Mouse (Mus musculus): ENCODE results near the gene Tfdp2.

The Tfdp2 gene

DNA sequence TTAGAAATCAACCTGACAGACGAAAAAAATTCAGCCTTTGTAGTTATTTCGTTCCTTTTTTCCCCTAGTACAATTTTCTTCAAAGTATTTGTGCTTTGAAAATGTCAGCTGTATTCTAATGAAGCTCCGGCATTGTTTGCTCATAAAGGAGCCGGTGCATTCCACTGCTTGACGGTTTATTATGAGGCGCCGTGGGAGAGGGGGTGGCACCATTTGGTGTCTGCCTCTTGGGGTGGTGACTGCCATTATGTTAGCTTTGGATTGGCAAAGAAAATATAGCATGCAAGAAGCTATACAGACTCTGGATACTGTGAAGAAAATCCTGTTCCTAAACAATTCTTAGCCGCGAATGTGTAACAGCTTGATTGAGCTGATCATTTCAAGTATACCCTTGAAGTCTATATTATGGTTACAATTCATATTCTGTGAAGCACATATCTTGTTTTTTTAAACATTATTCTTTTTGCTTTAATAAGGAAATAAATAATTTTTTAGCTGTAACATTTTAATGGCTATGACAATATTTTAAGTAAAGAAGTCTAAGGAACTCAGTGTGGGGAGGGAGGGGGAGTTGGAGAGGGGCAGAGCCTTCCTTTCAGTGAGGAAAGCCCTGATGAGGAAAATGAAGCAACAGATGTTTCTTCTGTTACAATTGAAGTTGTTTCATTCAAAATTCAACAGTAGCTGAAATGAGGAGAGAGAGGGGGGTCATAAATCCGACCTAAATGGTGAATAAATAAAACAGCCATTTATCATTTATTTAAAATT, 63.9 kb downstream of the Tfdp2 start:
- TF ChIP-seq GATA4 (IDR thresholded peaks at IDR 0.05; ENCODE audit: insufficient replicate concordance, low read length) = no peak

DNA sequence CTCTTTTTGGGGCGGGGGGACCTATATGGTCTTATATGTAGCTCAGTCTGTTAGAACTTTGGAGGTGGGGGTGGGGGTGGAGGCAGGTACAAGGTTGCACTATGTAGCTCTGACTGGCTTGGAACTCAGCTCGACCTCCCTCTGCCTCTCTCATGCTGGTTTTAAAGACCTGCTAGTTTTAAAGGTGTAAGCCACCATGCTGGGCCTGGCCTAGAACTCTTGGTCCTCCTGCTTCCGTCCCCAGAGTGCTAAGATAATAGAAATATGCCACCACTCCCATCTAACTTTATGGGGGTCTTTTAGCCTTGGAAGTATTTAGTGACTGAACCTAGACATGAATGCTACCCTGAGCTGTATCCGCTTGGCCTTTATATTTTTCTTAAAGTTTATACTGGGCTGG, 65.0 kb downstream of the Tfdp2 start:
- no peak for TF ChIP-seq GATA4 (IDR thresholded peaks at IDR 0.05; ENCODE audit: insufficient replicate concordance, low read length)

DNA sequence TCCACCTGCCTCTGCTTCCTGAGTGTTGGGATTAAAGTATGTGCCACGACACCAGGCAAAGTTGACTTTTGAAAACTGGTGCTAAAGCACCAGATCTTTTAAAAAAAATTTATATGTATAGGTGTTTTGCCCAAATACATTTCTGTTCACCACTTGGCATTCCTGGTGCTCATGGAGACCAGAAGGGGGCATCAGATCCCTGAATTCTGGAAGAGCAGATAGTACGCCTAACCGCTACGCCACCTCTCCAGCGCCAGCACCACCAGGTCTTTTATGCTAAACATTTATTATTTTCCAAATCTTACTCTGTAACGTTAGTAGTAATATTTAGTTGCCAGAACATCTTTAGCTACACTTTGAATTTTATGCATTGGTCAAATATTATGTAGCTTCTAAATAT, 65.9 kb downstream of the Tfdp2 start:
- no peak for TF ChIP-seq GATA4 (IDR thresholded peaks at IDR 0.05; ENCODE audit: insufficient replicate concordance, low read length)

DNA sequence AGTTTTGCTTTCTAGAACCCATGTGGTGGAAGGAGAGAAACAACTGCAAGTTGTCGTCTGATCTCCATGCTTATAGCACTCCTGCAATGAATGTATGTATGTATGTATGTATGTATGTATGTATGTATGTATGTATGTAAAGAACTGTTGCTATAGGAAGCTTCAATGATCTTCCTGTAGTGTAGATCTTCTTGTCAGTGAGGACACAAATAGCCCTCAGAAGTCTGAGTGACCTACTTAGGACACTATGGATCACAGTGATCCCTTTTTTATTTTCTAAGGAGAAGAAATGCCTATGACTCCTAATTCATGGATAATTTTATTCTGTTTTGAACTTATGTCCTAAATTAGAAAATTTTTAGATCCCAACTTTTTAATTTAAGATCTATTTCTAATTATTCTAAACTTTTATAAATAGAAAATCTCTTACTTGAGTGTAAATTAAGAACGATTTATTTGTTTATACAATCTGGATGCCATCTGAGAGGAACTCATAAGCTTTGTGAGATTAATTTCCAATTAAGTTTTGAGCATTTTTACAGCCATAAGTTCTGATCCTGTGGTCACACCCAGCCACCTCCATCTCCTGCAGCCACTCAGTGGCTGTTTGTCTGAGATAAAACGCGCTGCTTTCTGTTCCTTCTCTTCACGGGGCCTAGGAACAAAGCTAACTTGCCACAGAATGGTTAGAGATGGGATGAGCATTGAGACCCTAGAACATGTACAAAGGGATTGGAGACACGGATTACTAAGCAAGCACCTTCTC, 70.9 kb downstream of the Tfdp2 start:
- TF ChIP-seq GATA4 (IDR thresholded peaks at IDR 0.05; ENCODE audit: insufficient replicate concordance, low read length) = no peak

DNA sequence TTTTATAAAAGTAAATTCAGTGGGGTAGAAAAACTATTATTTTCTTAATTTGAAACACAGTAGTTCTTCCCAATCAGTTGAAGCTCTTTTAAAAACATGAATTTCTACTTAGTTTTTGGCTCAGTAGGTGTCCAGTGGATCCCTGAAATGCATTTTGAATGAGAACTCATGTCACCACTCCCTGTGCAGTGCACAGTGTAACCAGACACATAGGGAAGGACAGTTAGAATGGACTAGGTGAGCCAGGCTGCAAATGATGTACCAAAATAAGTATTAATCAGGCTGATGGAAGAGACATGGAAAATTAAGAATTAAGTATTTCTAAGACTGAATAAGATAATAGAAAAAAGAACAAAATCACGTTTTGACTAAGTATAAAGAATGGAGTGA, 71.5 kb downstream of the Tfdp2 start:
- no peak for TF ChIP-seq GATA4 (IDR thresholded peaks at IDR 0.05; ENCODE audit: insufficient replicate concordance, low read length)

DNA sequence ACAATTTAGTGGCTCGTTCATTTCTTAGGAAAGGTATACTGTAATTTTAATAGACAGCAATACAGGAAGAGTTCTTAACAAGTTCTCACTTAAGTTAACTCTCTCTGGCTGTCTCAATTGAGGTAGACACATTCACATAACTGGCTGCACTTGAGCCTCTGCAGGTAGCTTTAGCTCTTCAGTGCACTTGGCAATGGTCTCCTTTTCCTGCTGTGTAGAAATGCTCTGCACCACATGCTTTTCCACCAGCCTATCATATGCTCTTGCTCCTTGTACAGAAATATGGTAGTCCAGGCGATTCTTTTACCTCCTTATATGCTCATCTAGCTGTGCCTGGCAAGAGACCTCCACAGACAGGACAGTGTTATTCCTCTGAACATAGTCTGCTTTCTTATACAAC, 73.7 kb downstream of the Tfdp2 start:
- TF ChIP-seq GATA4 (IDR thresholded peaks at IDR 0.05; ENCODE audit: insufficient replicate concordance, low read length) = no peak

DNA sequence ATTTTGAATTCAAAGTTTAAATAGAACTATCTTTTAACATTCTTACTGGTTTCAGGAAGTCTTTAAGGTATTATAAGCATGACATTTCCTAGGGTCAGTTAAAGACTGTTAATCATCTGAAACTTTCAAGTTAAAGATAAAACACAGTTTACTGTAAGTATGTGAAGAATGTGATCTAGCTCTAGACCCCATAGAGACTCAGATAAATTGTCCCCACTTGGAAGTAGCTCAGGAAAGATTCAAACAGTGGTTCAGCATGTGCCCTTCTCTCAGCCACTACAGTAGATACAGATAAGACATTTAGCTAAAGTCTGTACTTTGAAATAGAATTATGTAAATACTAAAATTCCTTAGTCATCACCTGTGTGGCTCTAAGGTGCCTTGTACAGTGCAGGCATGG, 79.5 kb downstream of the Tfdp2 start:
- no peak for TF ChIP-seq GATA4 (IDR thresholded peaks at IDR 0.05; ENCODE audit: insufficient replicate concordance, low read length)

DNA sequence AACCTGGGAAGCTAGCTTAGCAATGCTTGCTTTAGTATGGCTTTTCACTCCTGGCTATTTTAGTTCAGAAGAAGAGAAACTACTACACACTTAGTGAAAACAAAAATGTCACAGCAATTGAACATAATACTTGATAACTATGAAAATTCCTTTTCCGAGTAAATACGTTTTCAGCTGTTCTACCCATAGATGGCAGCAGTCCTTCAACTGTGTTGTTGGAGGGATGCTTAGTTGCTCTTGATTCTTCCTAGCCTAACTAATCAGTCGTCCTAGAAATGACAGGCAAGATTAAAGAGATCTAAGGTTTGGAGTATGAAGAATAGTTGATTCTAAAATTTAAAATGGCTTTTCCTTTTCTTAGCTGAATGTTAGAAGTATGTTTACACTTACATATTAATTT, 85.4 kb downstream of the Tfdp2 start:
- TF ChIP-seq GATA4 (IDR thresholded peaks at IDR 0.05; ENCODE audit: insufficient replicate concordance, low read length) = no peak

DNA sequence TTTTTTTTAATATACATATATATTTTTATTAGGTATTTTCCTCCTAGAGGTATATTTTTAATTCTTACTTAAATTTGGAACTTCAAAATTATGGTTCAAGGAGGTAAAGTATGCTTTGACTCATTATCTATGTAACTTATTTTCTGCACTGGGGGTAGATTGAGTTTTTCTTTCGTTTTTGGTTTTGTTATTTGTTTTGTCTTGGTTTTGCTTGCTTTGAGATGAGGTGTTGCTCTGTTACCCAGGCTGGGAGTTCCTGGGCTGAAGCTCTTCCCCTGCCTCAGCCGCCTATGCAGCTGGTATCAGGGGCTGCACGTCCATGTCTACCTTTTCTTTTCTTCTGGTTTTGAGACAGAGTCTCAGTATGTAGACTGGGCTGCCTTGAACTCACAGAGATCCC, 86.0 kb downstream of the Tfdp2 start:
- TF ChIP-seq GATA4 (IDR thresholded peaks at IDR 0.05; ENCODE audit: insufficient replicate concordance, low read length) = no peak

DNA sequence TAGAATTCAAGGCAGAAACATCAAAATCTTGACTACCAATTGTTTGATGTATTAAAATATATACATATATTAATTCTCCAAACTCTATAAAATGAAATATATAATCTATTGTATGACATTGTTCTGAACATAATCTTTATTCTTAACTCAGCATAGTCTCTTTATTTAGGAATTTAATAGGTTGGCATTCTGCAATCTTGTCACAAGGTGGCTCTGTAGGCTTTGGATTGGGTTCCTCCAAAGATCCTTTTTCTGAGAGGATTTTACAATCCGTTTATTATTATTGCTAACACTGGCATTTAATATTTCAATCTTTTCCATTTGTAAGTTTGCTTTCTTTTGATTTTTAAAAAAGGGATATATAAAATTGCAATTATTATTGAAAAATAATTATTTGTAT, 88.8 kb downstream of the Tfdp2 start:
- TF ChIP-seq GATA4 (IDR thresholded peaks at IDR 0.05; ENCODE audit: insufficient replicate concordance, low read length) = no peak

DNA sequence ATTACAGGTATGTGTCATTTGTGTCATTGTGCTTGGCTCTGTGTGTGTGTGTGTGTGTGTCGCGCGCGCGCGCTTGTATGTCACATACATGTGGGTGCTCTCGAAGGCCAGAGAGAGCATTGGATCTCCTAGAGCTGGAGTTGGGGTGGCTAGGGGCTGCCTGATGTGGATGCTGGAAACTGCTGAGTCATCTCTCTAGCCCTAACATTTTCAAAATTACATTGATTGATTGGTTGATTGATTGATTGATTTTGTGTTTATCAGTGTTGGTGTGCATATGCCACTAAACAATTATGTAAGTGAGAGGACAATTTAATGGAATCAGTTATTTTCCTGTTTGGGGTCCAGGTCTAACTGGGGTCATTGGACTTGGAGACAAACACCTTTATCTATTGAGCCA, 96.1 kb downstream of the Tfdp2 start:
- no peak for TF ChIP-seq GATA4 (IDR thresholded peaks at IDR 0.05; ENCODE audit: insufficient replicate concordance, low read length)

DNA sequence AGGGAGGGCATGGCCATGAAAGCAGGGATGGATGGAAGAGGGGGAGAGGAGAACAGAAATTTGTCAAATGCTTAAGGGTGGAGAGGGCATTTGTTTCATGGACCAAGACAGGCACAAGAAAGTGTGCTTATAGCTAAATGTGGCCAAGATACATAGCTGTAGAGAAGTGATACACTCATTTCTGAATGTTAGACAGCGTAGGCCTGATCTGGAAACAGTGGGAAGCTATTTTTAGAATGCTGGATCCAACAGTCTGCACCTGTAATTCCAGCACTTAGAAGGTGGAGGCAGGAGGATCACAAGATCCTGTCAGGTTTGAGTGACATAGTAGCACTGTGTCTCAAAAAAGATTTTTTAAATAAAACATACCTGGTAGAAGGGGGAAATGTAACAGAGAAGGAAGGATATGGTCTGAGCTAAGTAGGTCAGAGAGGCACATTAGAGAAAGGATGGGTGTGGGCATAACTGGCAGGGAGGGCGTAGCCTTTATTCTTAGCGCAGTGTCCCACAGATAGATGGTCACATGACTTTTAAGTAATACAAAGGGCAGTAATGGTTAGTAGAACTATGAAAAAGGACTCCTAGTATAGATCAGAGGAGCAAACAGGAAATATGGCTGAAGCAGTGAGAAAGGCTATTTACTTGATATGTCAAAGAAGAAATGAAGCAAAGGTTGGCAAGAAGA, 103.4 kb downstream of the Tfdp2 start:
- TF ChIP-seq GATA4 (IDR thresholded peaks at IDR 0.05; ENCODE audit: insufficient replicate concordance, low read length) = no peak

DNA sequence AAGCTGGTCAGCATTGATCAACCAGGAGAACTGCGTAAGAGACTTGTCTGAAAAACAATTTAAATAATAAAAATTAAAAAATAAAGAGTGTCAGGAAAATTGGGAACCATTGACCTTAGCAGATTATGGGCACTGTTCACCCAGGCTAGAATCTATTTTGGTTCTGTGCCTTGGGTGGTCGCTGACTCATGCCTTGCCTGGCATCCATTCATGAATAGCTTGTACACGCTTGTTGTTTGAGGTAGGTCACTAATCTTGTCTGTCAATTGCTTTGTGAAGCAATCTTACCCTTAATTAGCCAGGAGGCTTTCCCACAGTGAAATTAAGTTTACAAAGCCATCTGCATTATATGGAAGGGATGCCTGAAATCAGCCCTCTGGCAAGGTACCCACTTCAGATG, 112.7 kb downstream of the Tfdp2 start:
- TF ChIP-seq GATA4 (IDR thresholded peaks at IDR 0.05; ENCODE audit: insufficient replicate concordance, low read length) = no peak

DNA sequence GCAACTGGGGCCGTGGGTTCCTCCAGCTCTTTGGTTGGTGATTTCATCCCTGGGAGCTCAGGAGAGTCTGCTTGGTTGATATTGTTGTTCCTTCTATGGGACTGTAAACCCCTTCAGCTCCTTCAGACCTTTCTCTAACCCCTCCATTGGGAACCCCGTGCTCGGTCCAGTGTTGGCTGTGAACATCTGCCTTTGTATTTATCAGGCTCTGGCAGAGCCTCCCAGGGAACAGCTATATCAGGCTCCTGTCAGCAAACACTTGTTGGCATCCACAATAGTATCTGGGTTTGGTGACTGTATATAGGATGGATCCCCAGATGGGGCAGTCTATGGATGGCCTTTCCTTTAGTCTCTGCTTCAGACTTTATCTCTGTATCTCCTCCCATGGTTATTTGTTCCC, 116.0 kb downstream of the Tfdp2 start:
- no peak for TF ChIP-seq GATA4 (IDR thresholded peaks at IDR 0.05; ENCODE audit: insufficient replicate concordance, low read length)

DNA sequence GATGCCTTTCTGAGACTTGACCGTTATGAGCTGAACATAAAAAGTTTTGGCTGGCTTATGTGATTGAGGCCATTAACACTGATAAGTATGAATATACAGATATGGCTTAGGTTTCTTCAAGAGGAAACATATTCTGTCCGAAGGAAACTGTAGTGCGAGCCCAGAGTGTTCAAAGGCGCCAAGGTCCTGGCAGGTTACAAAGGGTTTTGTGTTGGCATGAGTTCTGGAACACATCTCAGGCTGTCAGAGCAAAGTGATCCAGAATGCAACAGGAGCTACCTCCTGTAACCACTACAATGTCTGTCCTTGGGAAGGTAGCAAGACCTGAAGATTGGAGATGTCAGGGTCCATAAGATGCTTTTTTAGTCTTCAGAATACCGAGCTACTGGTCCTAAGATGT, 123.3 kb downstream of the Tfdp2 start:
- no peak for TF ChIP-seq GATA4 (IDR thresholded peaks at IDR 0.05; ENCODE audit: insufficient replicate concordance, low read length)

DNA sequence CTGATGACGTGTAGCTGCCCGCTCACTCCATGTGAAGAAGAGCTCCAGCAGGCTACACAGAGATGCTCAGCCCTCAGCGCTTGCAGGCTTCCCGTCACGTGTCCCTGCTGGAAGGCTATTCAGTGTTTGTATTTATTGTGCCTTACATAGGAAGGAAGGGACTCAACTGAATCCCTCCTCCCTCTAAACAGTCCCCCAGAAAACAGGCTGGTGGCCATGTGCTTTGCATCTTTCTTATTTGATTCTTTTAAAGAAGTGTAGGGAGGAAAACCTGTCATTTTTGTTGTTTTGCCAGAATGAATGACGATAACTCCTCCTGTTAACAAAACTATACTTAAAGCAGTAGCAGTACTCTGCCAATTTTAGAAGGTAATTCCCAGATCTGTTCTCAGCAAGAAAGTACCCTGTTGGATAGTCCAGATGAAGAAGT, 124.5 kb downstream of the Tfdp2 start:
- TF ChIP-seq GATA4 (IDR thresholded peaks at IDR 0.05; ENCODE audit: insufficient replicate concordance, low read length) = no peak
